Mouse (Mus musculus) intestine, embryonic 16.5 days (tissue): ENCODE data around the gene Sdccag8. TPM values are rescaled to one million over a fixed set of nuclear protein-coding genes. Genes with fewer than 3 reads are reported as not detected.

Experiments
- ATAC-seq: fragments of 200-750 bp; cut with Nextera tagmentation; 2 replicates; pipeline ENCODE4 v1.8.0; 2017; ENCODE audit warnings: moderate TSS enrichment, moderate library complexity
- H3K27ac ChIP-seq: fragments of 300-500 bp; sonication (generic); 2 replicates; pipeline ENCODE4 v1.5.1; 2014; ENCODE audit warnings: mild to moderate bottlenecking, low read length
- H3K27me3 ChIP-seq: fragments of 300-500 bp; sonication (generic); replicated peaks from 2 replicates; pipeline ENCODE4 v1.6.1; 2014; ENCODE audit warnings: low read length, control low read depth, mixed read lengths; ENCODE audit not compliant: control insufficient read depth, insufficient read depth
- H3K36me3 ChIP-seq: fragments of 300-500 bp; sonication (generic); 2 replicates; pipeline ENCODE4 v1.6.1; 2014; ENCODE audit warnings: low read length, control low read depth; ENCODE audit not compliant: control insufficient read depth, insufficient read depth
- H3K4me1 ChIP-seq: fragments of 300-500 bp; sonication (generic); 2 replicates; pipeline ENCODE4 v1.6.1; 2014; ENCODE audit warnings: low read length, control low read depth, mixed read lengths; ENCODE audit not compliant: control insufficient read depth, insufficient read depth
- H3K4me2 ChIP-seq: fragments of 300-500 bp; sonication (generic); 2 replicates; pipeline ENCODE4 v1.6.1; 2014; ENCODE audit warnings: low read depth, low read length, control low read depth
- H3K4me3 ChIP-seq: fragments of 300-500 bp; sonication (generic); 2 replicates; pipeline ENCODE4 v1.5.1; 2014; ENCODE audit warnings: mild to moderate bottlenecking, low read length
- H3K9ac ChIP-seq: fragments of 300-500 bp; sonication (generic); 2 replicates; pipeline ENCODE4 v1.6.1; 2014; ENCODE audit warnings: low read depth, low read length
- H3K9me3 ChIP-seq: fragments of 300-500 bp; sonication (generic); 2 replicates; pipeline ENCODE4 v1.6.1; 2016; ENCODE audit warnings: low read length, control low read depth; ENCODE audit not compliant: control insufficient read depth
- WGBS: fragments of 180-500 bp; shearing (Covaris S2); extraction: QIAGEN DNeasy Blood & Tissue Kit; methylation state at CpG from one replicate; pipeline ENCODE4 v1.1.7; 2014; 5-methylcytosine and 5-hydroxymethylcytosine counted together
- polyA plus RNA-seq: library from polyadenylated mRNA; unstranded; fragments of >200 nt; fragmentation: Nextera tagmentation; extraction: Ambion mirVana; gene quantifications from 2 replicates; pipeline ENCODE4 v1.2.1, GENCODE M21; 2015

Gene Sdccag8
- polyA plus RNA-seq, 1 experiment from 2014 or later = 30.3 TPM

- H3K9me3 ChIP-seq = no peaks in the 10 kb centered on the region
- H3K9ac ChIP-seq = no peak overlapping the region
- no peak for ATAC-seq
- no peak overlapping the region for H3K27ac ChIP-seq
- no peaks in the 10 kb centered on the region for H3K27me3 ChIP-seq
- H3K4me2 ChIP-seq = no peak overlapping the region
- 62% methylated on average over 7 of the region's 7 CpGs for whole genome bisulfite sequencing
- no peaks in the 10 kb centered on the region for H3K36me3 ChIP-seq
- H3K4me3 ChIP-seq = no peak overlapping the region
- no peaks in the 10 kb centered on the region for H3K4me1 ChIP-seq
Measured at GRCm38 (mm10) chr1:176951836-176952235, 137.4 kb downstream of the Sdccag8 start.

GRCm38 (mm10) chr1:176958311-176958710 lies 143.9 kb downstream of the Sdccag8 start:
- Histone ChIP-seq H3K36me3 (no peaks in the 10 kb centered on the region), H3K4me2 (no peak overlapping the region), H3K9me3 (no peaks in the 10 kb centered on the region), H3K9ac (no peak overlapping the region), H3K27ac (no peak overlapping the region), H3K4me1 (no peaks in the 10 kb centered on the region), H3K27me3 (no peaks in the 10 kb centered on the region), H3K4me3 (no peak overlapping the region)
- ATAC-seq = no peak
- 75% methylated on average over 2 of the region's 2 CpGs for WGBS

- H3K4me1 ChIP-seq = no peaks in the 10 kb centered on the region
- H3K27ac ChIP-seq = no peak overlapping the region
- H3K36me3 ChIP-seq = no peaks in the 10 kb centered on the region
- no peak overlapping the region for H3K4me3 ChIP-seq
- H3K27me3 ChIP-seq = no peaks in the 10 kb centered on the region
- no peak for ATAC-seq
- H3K9me3 ChIP-seq = no peaks in the 10 kb centered on the region
- H3K4me2 ChIP-seq = no peak overlapping the region
- WGBS = 94% methylated on average over 10 of the region's 10 CpGs
- H3K9ac ChIP-seq = no peak overlapping the region
Measured at GRCm38 (mm10) chr1:176961716-176962115, 147.3 kb downstream of the Sdccag8 start.

GRCm38 (mm10) chr1:176962894-176963293 lies 148.4 kb downstream of the Sdccag8 start:
- Histone ChIP-seq H3K27ac (no peak overlapping the region), H3K9me3 (no peaks in the 10 kb centered on the region), H3K4me1 (no peaks in the 10 kb centered on the region), H3K4me3 (no peak overlapping the region), H3K36me3 (no peaks in the 10 kb centered on the region), H3K9ac (no peak overlapping the region), H3K4me2 (no peak overlapping the region), H3K27me3 (no peaks in the 10 kb centered on the region)
- WGBS = 83% methylated on average over 5 of the region's 5 CpGs
- ATAC-seq = no peak

- ATAC-seq = peak; percentile 62; the same call in 1 of the 2 replicates
- H3K9me3 ChIP-seq = no peaks in the 10 kb centered on the region
- no peaks in the 10 kb centered on the region for H3K27me3 ChIP-seq
- 88% methylated on average over 3 of the region's 3 CpGs for WGBS
- H3K36me3 ChIP-seq = no peaks in the 10 kb centered on the region
- no peak overlapping the region for H3K27ac ChIP-seq
- no peak overlapping the region for H3K9ac ChIP-seq
- no peaks in the 10 kb centered on the region for H3K4me1 ChIP-seq
- no peak overlapping the region for H3K4me3 ChIP-seq
- H3K4me2 ChIP-seq = no peak overlapping the region
Measured at GRCm38 (mm10) chr1:176967299-176967698, 152.8 kb downstream of the Sdccag8 start.

- Histone ChIP-seq H3K4me2 (no peak overlapping the region), H3K9ac (no peak overlapping the region), H3K27ac (no peak overlapping the region), H3K4me1 (no peaks in the 10 kb centered on the region), H3K36me3 (no peaks in the 10 kb centered on the region), H3K27me3 (no peaks in the 10 kb centered on the region), H3K4me3 (no peak overlapping the region), H3K9me3 (no peaks in the 10 kb centered on the region)
- no peak for ATAC-seq
- 72% methylated on average over 16 of the region's 16 CpGs for WGBS
Measured at GRCm38 (mm10) chr1:176970635-176971478, 156.4 kb downstream of the Sdccag8 start.

GRCm38 (mm10) chr1:176971479-176971797 lies 157.0 kb downstream of the Sdccag8 start:
- no peaks in the 10 kb centered on the region for H3K36me3 ChIP-seq
- WGBS = 72% methylated on average over 4 of the region's 4 CpGs
- H3K4me2 ChIP-seq = no peak overlapping the region
- H3K9ac ChIP-seq = no peak overlapping the region
- no peak overlapping the region for H3K4me3 ChIP-seq
- ATAC-seq = no peak
- no peaks in the 10 kb centered on the region for H3K27me3 ChIP-seq
- H3K4me1 ChIP-seq = no peaks in the 10 kb centered on the region
- H3K9me3 ChIP-seq = no peaks in the 10 kb centered on the region
- H3K27ac ChIP-seq = no peak overlapping the region

- no peaks in the 10 kb centered on the region for H3K27me3 ChIP-seq
- no peak for ATAC-seq
- H3K4me3 ChIP-seq = no peak overlapping the region
- no peak overlapping the region for H3K9ac ChIP-seq
- no peak overlapping the region for H3K27ac ChIP-seq
- 84% methylated on average over 6 of the region's 6 CpGs for WGBS
- H3K4me2 ChIP-seq = no peak overlapping the region
- no peaks in the 10 kb centered on the region for H3K4me1 ChIP-seq
- H3K9me3 ChIP-seq = no peaks in the 10 kb centered on the region
- no peaks in the 10 kb centered on the region for H3K36me3 ChIP-seq
Measured at GRCm38 (mm10) chr1:176973356-176974088, 159.1 kb downstream of the Sdccag8 start.

GRCm38 (mm10) chr1:176979235-176979634 lies 164.8 kb downstream of the Sdccag8 start:
- Histone ChIP-seq H3K4me2 (no peak overlapping the region), H3K9ac (no peak overlapping the region), H3K4me3 (no peak overlapping the region), H3K4me1 (0 out of 2 replicates have a peak, but pooled peaks cover 4% of the 10 kb centered on the region), H3K36me3 (no peaks in the 10 kb centered on the region), H3K9me3 (no peaks in the 10 kb centered on the region), H3K27ac (no peak overlapping the region), H3K27me3 (no peaks in the 10 kb centered on the region)
- ATAC-seq = no peak
